Mouse (Mus musculus) kidney, postnatal 36 days (tissue): ENCODE results near the gene Nsmce4a.
A peak's percentile ranks its signal among the peaks of the same experiment; 100 is the strongest.
"Not testable (repeated sequence)": the region's sequence is repeated elsewhere in the genome, so short reads cannot be mapped to it uniquely, and the experiment has no call there.

Experiments
- DNase-seq, 2 experiments: peaks; one replicate each; pipeline ENCODE4 v3.0.0; 2021 to 2022; ENCODE audit warnings: mixed read lengths in 2 of 2

The Nsmce4a gene

DNA sequence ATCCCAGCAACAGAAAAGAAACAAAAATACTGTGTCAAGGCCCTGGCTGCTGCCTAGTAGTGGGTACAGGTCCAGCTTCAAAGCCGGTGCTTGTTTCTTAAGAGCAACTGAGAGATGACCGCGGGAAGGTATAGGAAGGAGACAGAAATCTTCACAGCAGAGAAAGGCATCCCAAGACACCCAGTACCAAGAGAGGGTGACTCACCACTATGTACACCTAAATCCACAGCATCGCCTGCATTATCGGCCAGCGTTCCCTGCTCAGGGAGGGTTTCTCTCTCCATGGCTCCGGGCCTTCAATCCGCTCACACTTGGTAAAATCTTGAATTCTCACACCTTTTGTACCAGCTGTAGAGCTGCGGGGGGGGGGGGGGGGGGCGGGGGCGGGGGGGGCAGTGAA, at the start of gene Nsmce4a:
TSS of gene Nsmce4a (minus strand) at position 298 of the 400 bp plus-strand sequence.
- no peak for DNase-seq

DNA sequence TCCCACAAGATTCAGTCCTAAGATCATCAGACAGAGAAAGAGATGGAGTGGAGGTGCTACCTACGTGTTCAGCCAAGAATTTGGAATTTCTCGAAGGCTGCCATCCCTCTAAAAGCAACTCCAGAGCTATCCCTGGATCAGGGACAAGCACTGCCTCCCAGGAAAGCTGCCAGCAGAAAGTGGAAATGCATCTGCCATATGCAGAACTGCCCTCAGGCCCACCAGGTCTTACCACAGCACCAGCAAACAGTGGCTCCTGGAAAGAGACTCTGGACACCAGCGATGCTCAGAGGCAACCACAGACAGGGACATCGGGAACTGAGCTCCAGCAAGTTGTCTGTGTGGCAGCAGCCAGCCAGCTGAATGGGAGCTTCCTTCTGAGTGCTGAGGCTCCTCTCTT, 49.4 kb upstream of the Nsmce4a start:
- DNase-seq: no peak

DNA sequence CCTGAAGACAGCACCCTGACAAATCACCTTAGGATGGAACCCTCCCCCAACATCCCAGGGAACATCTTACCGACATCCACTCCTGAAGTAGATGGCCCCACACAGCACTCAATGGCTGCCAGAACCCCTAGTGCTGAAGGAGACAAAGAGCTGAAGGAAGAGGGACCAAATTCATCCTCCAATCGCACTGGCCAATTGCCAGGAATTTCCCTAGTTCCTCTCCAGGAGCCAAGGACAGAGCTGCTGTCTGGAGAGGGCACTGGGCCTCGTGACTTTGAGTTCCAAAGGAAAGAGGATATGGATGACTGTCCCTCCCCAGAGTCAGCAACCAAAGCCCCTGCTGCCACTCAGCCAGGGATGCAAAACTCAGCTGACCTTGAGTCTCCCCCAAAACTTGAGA, 49.0 kb upstream of the Nsmce4a start:
- peak; percentile 58 to 71 for DNase-seq

DNA sequence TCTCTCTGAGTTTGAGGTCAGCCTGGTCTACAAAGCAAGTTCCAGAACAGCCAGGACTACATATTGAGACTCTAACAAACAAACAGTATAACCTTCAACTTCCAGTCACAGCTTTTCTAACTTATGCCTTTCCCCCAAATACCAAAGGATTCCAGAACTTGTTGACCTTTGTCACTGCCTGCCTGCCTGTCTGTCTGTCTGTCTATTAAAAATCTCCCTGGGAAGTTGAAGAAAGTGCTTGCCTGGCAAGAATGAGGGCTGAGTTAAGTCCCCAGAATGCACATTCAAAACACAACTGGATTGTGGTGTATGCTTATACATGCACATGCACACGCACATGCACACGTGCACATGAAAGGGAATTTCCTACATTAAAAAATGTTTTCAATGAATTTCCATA, 48.1 kb upstream of the Nsmce4a start:
- DNase-seq: no peak

DNA sequence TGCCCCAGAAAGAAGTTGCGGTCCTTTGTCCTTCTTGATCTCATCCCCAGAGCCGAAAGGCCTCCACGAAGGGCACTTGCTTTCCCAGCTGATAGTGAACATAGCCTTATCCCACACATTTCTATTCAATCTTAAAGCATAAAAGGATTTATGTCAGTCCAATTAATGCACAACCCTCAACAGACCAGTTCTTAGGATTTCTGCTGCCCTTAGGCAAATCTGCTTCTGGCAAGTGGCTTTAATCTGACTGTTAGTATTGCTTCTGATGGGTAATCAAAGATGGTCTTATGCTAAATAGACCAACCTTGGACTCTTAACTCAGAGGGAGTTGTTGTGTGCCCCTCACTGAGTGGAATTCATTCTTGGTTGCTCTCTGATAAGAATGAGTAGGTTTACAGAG, 44.7 kb upstream of the Nsmce4a start:
- DNase-seq: no peak

DNA sequence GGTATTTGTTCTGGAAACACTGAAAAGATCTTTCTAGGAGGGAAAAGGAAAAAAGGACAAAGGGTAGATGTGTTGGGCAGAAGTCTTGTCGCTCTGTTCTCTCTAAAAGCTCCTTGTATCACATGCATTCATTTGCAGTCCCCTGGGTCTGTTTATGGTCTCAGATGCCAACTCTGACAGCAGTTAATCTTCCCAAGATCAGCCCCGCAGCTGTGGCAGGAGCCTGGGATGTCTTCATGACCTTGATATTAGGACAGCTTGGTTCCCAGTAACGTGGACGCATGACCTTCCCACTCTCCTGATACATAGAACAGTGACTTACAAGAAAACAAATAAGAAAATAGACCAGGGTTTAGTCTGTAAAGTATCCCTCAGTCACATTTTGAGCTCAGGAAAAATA, 41.1 kb upstream of the Nsmce4a start:
- DNase-seq: no peak

DNA sequence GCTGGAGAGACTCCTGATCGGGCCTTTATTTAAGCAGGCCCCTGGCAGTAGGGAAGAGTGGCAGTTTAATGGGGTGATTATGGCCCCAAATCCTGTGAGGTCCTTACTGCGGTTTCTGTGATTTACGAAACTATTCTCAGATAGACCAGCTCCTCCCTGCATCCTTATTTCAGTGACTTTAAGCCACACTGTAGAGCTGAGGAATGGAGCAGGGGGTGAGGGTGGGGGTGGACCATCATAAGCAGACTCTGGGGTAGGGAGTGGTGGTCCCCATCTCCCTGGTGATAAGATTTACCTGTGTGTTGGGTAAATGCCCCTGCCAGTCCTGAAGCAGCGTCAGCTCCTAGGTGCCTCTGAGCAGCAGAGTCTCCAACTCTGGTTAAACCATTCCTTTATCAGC, 34.0 kb upstream of the Nsmce4a start:
- DNase-seq: no peak

DNA sequence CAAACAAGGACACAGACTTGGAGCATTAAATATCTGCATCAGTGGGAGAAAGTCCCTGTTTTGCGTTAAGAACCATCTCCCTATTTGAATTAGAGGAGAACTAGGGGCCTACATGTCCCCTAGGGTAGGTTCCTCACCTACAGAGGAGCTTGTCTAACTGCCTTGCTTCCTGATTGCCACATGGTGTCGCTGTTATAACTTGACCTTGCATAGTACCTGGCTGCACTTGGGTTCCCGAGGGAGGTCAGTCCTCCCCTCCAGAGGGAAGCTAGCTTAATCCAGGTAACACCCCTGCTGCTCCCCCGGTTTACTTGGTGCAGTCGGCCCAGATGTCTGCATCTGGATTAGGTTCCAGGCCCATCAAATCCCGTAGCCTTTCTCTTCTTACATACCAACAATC, 32.2 kb upstream of the Nsmce4a start:
- DNase-seq: peak; percentile 45 to 62

DNA sequence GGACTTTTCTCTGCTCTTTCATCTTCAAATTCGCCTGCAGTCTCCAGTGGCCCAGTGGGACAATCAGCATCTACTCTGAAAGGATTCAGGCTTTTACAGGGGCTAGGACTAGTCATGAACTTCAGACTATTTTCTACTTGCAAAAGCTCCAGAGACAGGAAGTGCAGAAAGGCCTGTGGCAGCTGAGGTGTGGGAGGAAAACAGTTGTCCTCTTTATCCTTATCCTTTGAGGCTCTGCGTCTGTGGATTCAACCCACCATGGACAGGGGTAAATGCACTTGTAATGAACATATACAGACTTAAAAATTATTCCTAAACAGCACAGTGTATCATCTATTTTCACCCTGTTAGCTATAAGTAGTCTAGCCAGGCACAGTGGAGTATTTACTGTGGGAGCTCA, 31.5 kb upstream of the Nsmce4a start:
- DNase-seq: no peak

DNA sequence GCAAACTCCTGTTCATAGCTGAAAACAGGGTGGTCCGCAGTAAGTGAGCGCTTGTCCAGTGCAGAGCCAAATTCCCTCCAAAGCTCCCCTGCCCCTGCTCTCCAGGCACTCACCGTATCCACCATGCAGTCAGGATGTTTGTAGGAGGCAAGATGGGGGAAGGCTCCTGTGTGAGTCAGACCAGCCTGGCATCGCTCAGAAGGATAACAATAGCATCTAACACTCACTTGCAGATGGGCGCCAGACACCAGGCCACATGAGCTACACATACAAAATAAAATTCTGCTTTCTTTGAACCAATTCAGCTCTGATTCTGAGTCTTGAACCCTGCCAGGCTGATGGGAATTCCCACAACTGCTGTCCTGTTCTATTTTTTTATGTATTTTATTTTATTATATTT, 30.6 kb upstream of the Nsmce4a start:
- DNase-seq: no peak

DNA sequence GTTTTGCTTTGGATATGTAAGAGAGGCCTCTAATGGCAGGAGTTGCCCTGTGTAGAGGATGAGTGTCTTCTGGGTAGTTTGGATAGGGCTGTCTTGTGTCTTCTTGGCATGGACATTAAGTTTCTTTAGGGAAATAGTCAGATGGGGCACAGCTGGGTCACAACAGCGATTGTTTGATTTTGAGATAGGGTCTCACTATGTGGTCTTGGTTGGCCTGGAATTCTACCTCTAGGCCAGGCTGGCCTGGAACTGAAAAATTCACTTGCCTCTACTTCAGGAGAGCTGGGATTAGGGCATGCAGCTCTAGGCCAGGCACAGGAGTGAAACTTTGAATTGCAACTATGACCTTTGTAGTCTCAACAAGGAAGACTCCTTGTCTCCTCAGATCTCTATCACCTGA, 29.9 kb upstream of the Nsmce4a start:
- DNase-seq: no peak

DNA sequence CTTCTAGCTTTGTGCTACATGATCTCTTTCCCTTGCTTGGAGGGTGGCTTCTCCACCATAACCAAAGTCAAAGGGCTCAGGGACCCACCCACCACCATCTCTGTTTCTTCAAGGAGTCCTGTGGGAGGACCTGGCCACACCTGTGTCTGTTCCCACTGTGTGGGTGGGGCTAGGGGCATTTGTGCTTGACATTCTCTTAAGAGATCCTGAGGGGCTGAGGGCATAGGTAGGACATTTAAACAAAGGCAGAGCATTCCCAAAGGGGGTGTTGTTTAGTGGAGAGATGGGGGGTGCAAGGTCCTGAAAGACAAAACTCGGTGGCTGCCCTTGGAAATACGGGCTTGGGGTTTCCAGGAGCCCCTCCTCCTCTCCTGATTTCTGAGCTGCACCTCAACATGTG, 27.6 kb upstream of the Nsmce4a start:
- DNase-seq: no peak

DNA sequence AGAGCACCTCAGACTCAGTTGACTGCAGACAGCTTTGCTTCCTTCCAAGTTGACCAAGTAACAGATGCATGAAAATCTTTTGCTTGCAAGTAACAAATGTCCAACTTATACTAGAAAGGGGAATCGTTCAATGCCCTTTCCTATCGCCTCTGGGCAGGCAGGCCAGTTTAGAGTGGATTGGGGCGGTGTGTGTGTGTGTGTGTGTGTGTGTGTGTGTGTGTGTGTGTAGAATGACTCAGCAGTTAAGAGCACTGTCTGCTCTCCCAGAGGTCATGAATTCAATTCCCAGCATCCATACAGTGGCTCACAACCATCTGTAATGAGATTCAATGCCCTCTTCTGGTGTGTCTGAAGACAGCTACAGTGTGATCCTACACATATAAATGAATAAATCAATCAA, 27.2 kb upstream of the Nsmce4a start:
- peak in 1 of 2 experiments; percentile 22 for DNase-seq

DNA sequence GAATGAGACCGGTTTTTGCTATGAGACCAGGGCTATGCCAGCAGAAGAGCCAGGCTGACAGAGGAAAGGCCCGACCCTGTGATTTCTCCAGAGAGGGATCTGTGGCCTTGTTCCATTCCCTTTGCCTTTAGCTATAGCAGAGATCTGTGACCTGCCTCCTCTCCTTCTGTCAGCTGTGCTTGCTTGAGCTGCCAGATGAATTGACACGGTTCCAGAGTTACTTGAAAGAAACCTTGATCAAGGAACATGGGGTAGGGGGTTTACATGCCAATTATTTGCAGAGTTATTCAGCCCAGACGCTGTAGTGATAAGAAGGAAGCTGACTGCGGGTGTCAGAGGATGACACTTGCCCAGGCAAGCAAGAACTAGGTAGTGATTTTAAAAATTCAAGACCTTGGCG, 24.6 kb upstream of the Nsmce4a start:
- no peak for DNase-seq

DNA sequence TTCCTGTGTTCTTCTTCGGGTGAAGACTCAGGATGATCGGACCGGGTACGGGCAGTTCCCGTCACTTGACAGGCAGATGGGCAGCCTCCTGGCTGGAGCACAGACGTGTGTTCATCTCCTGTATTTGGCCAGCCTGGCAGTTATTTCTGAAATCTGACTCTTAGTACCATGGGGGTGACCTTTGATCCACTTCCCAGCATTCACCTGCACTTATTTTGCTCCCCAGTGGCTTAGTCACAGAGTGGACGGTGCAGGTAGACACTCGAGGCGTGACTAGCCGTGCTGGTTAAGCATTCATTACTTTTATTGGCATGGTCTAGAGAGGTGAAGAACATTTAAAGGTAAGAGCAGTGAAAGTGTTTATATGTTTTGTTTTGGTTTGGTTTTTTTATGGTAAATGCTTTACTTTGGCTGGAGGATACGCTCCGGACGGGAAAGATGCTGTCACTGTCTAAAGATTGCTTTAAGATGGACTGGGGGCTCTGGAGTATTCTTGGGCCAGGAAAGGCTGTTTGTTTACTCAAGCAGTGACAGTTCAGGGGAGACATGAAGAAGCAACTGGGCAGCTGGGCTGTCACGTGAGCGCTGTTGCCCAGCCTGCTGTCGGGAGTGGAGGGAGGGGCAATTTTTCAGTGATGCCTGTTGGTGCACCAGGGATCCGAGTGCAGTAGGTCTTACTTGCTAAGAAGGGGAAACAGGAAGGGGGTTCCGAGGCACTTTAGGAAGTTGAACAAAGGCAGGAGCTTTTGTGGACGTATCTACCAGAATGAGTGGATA, 23.3 kb upstream of the Nsmce4a start:
- peak; percentile 77 to 85 for DNase-seq

DNA sequence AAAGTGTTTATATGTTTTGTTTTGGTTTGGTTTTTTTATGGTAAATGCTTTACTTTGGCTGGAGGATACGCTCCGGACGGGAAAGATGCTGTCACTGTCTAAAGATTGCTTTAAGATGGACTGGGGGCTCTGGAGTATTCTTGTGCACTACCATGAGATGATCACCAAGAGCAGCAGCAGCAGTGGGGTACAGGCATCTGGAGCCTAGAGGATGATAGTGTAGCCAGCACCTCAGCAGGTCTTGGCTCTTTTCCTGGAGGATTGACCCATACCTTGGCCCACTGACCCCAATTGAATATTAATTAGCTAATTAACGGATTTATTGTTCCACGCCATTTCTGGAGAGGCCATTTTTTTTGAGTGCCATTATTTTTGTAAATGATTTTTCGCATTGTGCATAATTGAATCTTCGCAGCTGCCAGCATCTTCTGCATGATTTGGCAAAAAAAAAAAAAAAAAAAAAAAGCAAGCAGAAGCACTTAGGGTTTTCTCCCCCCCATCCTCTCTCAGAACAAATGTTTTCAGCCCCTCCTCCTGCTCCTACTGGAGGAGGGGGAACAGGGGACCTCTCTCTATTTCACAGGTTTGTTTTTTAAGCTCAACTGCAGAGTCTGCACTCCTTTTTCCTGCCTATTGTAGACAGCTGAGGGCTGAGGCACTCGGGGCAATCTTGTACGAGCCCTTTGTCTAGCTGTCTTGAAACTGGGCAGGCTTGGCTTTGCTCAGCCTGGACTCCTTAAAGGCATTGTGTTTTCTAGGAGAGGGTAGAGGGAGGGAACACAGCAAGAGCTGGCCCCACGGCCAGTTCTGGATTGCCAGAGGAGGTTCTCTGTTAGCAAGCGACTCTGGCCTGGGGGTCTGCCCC, 20.7 kb upstream of the Nsmce4a start:
- peak in 1 of 2 experiments; percentile 41 for DNase-seq

DNA sequence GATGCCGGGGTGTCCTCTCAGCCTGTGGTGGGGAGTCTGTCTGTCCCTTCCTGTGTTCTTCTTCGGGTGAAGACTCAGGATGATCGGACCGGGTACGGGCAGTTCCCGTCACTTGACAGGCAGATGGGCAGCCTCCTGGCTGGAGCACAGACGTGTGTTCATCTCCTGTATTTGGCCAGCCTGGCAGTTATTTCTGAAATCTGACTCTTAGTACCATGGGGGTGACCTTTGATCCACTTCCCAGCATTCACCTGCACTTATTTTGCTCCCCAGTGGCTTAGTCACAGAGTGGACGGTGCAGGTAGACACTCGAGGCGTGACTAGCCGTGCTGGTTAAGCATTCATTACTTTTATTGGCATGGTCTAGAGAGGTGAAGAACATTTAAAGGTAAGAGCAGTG, 20.1 kb upstream of the Nsmce4a start:
- DNase-seq: not testable (repeated sequence)

DNA sequence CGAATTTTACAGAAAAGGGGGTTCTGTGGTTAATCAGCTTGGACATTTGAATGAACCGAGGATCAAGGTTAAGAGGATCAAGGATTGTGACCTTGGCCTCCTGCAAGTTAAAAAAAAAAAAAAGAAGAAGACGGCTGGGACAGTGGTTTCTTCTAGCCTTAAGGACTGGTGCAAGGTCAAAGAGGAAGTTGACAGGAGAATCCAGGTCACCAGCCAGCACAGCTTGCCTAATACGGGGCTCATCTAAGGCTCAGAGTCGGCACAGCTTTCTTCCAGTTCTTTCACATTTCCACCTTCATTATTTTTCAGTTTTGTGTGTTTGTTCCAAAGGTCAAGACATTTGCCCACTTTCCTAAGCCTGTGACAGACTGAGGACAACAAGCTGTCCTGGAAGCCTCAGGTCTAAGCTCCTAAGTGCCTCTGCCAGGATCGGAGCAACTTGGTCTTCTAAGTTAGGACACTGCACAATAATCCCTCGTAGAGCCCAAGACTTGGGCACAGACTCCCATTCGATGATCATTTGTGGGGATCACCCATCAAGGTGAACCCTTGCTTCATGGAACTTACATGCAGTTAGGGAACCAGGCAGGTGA, 18.0 kb upstream of the Nsmce4a start:
- DNase-seq: no peak

DNA sequence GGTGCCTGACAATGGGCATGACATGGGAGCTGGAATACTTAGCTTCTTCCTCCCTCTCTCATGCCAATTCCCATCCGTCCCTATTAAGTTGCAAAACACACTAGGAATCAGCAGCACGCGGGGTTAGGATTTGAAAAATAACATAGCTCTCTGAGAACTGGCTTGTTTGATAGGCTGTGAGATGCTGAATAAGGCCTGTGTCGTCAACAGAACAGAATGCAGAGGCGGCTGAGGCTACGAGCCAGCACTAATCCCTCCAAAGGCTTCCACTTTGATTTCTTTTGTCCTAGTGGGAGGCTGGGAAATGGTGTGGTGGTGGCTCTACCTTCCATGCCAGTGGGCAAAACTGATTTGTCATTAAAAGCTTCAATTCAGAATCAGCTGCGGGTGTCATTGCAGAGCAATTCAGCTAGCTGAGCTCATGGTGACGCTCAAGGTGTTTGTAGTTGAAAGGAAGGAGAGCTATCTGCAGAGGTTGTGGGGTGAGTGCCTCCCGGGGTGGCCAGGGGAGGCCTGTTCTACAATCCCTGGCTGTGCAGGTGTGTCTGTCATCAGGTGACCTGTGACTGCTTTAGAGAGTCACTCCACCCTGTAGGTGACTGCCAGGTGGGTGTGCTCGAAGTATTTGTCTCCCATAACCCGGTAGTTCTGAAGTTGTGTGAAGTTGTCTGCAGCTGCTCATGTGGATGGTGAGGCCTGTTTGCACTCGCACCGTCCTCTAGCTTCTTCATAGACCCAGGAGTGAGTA, 17.3 kb upstream of the Nsmce4a start:
- no peak for DNase-seq

DNA sequence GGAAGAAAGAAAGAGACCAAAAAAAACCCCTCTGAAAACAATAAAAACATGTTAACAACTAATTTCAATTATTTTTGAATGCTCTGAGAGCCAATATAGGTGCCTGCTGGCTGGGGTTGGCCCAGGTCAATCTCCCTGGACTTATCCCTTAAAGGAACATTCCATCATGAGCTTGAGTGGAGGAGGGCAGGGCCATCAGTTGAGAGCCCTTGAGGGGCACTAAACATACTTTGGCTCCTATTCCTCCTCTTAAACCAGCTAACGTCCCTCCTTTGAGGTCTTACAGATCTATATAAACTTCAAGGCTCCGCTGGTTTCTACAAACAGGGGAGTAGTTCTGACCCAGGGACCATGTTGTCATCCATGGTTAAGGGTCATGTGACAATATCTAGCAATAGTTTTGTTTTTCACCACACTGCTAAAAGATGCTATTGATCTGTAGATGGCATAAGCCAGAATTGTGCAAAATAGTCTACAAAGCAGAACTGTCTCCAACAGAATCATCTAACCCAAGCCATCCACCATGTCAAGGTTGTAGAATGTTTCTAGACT, 13.7 kb upstream of the Nsmce4a start:
- DNase-seq: no peak

DNA sequence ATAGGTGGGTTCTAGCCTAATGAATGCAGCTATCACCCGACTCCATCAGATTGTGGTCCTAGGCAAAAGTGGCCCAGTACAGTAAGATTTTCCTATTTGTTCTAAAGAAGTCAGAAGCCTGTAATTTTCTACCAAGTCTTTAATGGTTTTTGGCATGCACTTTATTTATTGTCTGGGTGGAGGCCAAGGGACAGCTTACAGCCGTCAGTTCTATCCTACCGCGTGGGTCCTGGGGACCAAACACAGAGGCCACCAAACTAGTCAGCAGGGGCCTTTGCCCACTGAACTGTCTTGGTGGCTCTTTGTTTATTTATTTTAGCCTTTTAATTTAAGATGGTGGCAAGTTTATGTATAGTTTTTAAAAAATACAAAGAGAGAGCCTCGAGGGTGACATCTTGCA, 5.7 kb upstream of the Nsmce4a start:
- DNase-seq: no peak

DNA sequence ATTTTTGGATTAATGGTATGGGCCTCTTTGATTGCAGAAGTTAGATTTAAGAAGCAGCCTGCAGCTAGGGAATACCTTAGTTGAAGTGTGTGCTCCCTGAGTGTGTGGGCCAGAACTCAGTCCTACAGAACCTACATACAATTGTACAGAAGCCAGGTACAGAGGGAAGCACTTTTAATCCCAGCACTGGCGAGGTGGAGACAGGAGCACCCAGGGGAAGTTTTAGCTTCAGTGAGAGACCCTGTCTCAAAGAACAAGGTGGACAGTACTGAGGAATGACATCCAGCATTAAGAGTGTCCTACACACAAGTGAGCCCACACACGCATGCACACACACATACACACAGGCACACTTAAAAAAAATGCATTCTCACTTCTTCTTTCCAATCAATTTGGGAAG, 5.1 kb upstream of the Nsmce4a start:
- DNase-seq: no peak
